Mouse (Mus musculus): ENCODE measurements around the gene Usf2.
"Not testable (repeated sequence)": the region's sequence is repeated elsewhere in the genome, so short reads cannot be mapped to it uniquely, and the experiment has no call there.

The Usf2 gene

GRCm38 (mm10) chr7:30958109-30958865 lies 1.7 kb upstream of the Usf2 start:
- in situ Hi-C loops (cut with MboI, MseI): loop anchor here (10.0 kb wide), 1 partner anchor 303 kb away; the partner anchor contains the start of gene Rbm42

- in situ Hi-C loops (cut with MboI, MseI): loop anchor here (10.0 kb wide), 1 partner anchor 303 kb away; the partner anchor contains the start of gene Rbm42
Observed at GRCm38 (mm10) chr7:30957367-30957783, 772 bp upstream of the Usf2 start.

DNA sequence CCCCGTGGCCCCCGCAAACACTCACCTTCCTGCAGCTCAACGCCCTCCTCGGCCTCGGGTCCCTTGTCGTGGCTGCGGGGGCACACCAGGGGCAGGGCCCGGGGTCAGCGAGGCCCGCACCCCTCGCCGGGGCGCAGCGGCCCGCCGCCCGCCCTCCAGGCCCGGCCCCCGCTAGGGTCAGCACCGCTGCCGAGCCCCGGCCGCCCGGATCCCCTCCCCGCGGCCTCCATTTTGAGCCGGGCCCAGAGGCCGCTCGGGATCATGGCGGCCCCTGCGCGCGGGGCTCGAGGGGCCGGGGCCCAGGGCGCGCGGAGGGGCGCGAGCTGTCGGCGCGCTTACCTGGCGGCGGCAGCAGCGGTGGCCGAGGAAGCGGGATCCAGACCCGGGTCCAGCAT lies 249 bp downstream of the Usf2 start:
- in situ Hi-C loops (cut with MboI, MseI): loop anchor here (10.0 kb wide), 1 partner anchor 302 kb away; the partner anchor contains the start of gene Rbm42

- in situ Hi-C loops (cut with MboI, MseI): loop anchor here (10.0 kb wide), 1 partner anchor 301 kb away; the partner anchor contains the start of gene Rbm42
Observed at GRCm38 (mm10) chr7:30955584-30956356, 833 bp downstream of the Usf2 start.

DNA sequence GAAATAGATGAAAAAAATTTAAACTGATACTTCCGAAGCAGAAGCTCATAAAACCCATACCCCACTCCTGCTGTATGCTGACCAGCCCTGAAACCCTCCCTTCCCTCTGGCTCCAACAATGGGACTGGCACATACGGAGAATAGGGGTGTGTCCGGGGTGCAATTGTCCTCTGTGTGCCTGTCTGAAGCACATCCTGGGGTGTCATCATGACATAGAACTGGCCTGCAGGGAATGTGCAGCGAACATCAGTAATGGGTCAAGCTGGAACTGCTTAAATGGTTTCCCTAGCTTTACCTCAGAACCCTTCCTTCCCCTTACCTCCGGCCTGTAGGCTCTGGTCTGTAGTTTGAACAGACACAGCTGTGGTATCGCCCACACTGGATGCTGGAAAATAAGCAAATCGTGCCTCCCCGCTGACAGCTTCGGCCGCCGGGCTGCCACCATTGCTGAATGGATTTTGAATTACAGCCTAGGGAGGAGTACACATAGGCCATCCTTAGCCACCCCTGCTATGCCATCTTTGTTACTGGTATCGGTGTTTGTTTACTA lies 1.6 kb downstream of the Usf2 start:
- in situ Hi-C loops (cut with MboI, MseI): loop anchor here (10.0 kb wide), 1 partner anchor 300 kb away; the partner anchor contains the start of gene Rbm42

- in situ Hi-C loops (cut with MboI, MseI): loop anchor here (10.0 kb wide), 1 partner anchor 299 kb away; the partner anchor contains the start of gene Rbm42
Observed at GRCm38 (mm10) chr7:30954036-30954435, 2.6 kb downstream of the Usf2 start.

DNA sequence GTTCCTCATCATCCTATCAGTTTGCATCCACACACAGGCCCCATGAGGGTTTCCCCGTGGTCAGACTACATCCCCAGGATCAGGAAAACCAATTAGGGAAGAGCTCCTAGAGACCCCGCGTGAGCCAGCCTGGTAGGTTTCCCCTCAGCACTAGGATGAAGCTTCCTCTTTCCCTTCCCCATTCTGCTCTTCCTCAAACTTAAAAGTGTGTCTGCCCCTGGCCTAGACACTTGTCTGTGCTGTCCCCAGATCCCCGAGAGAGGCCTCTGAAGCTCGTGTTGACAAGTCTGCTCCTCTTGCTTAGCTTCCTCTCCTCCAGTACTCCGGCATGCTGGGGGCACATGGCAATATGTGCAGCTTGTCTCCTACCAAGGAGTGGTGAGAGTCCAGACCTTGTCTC lies 3.1 kb downstream of the Usf2 start:
- in situ Hi-C loops (cut with MboI, MseI): loop anchor here (10.0 kb wide), 1 partner anchor 299 kb away; the partner anchor contains the start of gene Rbm42

DNA sequence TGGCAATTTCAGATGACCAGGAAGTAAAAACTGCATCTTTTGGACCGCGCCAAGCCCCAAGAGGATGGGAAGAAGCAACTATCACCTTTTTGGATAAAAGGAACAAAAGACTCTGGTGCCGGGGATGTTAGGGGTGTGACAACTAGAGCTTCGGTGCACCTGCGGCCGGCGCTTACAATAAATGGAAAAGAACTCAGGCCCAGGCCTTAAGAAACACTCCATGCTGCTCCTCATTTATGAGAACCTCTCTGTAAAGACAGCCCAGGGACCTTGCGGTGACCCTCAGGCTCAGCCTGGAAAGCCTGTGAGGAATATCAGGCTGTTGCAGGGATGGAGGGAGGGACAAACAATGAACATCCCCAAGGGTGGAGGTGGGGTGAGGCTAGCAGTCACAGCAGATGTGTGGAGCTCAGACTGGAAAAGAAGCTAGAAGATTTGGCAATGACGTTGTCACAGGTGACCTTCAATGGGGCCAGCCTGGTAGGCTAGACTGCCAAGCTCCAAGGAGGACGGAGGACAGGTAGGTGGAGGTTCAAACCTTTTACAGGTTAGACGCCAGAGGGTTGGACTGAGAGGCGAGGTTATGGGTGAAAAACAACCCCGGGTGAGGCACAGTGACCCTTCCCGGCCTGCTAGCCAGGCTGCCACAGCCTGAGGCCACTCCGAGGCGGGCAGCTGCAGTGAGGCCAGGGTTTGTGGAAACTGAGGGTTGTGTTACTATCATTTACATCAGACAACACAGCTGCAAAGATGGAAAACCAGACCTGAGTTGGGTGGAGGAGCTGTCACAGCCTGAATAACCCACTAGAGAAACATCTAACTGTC lies 4.0 kb downstream of the Usf2 start:
- in situ Hi-C loops (cut with MboI, MseI): loop anchor here (10.0 kb wide), 1 partner anchor 298 kb away; the partner anchor contains the start of gene Rbm42

- in situ Hi-C loops (cut with MboI, MseI): loop anchor here (10.0 kb wide), 1 partner anchor 295 kb away; the partner anchor contains the start of gene Rbm42
Observed at GRCm38 (mm10) chr7:30949902-30950301, 6.7 kb downstream of the Usf2 start.

DNA sequence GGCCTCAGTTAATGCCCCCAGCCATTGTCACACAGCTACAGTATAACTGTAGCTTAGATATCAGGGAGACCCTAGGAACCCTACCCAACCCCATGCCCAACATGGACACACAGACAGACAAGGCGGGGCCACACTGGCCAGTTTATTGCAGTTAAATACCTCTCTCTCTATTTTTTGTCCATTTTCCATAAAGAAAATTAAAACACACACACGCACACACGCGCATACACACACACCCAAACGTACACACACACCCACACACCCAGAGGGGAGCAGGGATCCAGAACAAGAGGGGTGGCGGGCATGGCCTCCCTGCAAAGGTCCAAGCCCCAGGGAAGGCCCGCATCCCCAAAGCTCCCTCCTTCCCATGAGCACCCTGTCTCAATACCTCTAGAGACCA lies 10.7 kb downstream of the Usf2 start:
- in situ Hi-C loops (cut with MboI, MseI): no loop called here

- in situ Hi-C loops (cut with MboI, MseI): not testable (repeated sequence)
Observed at GRCm38 (mm10) chr7:30945466-30945865, 11.1 kb downstream of the Usf2 start.

GRCm38 (mm10) chr7:30944706-30945105 lies 11.9 kb downstream of the Usf2 start:
- in situ Hi-C loops (cut with MboI, MseI): not testable (repeated sequence)

DNA sequence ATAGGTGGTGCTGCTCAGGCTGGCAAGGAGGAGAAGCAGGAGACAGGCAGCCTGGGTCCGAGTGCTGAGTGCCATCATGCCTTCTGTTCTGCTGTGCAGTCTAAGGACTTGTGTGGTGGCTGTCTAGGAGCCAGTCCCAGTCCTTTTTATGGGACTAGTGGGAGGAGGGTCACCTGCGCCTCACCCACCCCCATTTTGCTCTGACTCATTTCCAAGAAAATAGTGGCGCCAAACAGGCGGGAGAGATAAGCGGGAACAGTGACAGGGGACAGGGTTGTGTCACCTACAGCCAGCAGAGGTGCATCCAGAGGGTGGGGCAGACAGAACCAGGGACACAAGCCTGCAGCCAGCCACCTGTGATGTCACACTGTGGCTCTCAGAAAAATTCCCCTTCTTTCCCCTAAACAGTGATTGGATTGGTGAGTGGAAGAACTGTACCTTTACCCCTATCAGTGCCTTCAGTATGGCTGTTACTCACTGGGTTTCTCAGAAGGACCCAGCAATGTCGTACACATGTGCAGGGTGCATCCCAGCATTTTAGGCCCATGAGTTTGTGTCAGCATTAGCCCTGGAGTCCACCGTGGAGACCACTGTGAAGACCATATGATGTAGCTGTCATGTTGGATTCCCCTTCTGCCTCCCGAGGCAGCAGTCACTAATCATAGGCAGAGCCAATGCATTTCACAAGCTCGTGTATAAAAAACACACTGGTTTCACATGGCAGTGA lies 12.5 kb downstream of the Usf2 start, which contains the start of gene Hamp:
Hamp (minus strand) TSS at position 124 of the 727 bp plus-strand sequence.
- in situ Hi-C loops (cut with MboI, MseI): no loop called here

DNA sequence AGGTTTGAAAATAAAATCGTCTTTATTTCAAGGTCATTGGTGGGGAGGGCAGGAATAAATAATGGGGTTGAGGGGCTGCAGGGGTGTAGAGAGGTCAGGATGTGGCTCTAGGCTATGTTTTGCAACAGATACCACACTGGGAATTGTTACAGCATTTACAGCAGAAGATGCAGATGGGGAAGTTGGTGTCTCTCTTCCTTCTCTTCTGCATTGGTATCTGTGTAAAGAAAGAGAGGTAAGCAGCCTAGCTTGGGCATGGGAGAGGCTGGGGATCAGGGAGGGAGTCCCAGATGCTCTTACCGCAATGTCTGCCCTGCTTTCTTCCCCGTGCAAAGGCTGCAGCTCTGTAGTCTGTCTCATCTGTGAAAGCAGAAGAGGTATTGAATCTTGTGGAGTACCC lies 14.2 kb downstream of the Usf2 start:
- in situ Hi-C loops (cut with MboI, MseI): not testable (repeated sequence)

GRCm38 (mm10) chr7:30940070-30940469 lies 16.5 kb downstream of the Usf2 start:
- in situ Hi-C loops (cut with MboI, MseI): not testable (repeated sequence)

DNA sequence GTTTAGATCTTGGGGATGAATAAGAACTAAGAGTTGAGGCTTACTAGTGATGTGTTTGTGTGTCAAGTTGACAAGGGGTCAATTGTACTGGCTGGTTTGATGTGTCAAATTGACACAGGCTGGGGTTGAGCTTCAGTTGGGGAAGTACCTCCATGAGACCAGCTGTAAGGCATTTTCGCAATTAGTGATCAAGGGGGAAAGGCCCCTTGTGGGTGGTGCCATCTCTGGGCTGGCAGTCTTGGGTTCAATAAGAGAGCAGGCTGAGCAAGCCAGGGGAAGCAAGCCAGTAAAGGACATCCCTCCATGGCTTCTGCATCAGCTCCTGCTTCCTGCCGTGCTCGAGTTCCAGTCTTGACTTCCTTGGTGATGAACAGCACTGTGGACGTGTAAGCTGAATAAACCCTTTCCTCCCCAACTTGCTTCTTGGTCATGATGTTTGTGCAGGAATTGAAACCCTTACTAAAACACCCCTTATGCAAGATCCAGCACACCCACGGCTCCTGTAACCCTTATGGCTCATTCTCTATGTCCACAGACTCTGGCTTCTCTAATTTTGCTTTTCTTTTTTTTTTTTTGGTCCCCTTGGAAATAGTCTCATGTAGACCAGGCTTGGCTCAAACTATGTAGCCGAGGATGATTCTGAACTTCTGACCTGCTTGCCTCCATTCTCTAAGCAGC lies 21.0 kb downstream of the Usf2 start:
- in situ Hi-C loops (cut with MboI, MseI): not testable (repeated sequence)

GRCm38 (mm10) chr7:30924581-30924980 lies 32.0 kb downstream of the Usf2 start, which contains the start of gene Hamp2:
Gene Hamp2 (minus strand): TSS chr7:30924681.
- in situ Hi-C loops (cut with MboI, MseI): not testable (repeated sequence)

DNA sequence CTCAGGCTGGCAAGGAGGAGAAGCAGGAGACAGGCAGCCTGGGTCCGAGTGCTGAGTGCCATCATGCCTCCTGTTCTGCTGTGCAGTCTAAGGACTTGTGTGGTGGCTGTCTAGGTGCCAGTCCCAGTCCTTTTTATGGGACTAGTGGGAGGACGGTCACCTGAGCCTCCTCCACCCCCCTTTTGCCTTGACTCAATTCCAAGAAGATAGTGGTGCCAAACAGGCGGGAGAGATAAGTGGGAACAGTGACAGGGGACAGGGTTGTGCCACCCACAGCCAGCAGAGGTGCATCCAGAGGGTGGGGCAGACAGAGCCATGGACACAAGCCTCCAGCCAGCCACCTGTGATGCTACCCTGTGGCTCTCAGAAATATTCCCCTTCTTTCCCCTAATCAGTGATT lies 32.5 kb downstream of the Usf2 start:
- in situ Hi-C loops (cut with MboI, MseI): no loop called here

GRCm38 (mm10) chr7:30922490-30922889 lies 34.1 kb downstream of the Usf2 start:
- in situ Hi-C loops (cut with MboI, MseI): not testable (repeated sequence)

Data from T-helper 2 cell (primary cell).